22 mouse cellular contexts compared by ENCODE assay signal in the genomic region with DNA sequence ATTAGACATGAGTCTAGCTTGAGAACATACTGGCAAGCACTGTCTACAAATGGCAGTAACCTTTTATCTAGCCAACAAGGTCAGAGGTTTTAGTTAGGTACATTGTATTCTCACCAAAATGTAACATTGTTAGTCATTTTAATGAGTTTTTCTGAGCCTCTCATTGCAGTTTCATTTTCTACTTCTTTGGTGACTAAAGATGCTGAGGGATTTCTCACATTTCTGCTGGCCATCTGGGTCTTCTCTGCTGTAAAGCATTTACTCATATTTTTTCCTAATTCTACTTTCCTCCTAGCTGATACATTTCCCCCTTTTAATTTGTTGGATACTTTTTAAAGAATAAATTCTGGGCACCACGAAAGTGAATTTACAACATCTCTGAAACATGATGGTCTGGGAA.
"Had no signal": no experiment of that assay in that cellular context is flagged by ENCODE, and none has a peak within 500 bp of the region (broad histone marks: within the 10 kb centered on the region; RNA-seq: fewer than 3 reads in every experiment).

No protein-coding gene starts in this region.

- H3K27ac ChIP-seq: gastrocnemius, adult 2 months; heart, embryonic 10.5 days; hindbrain, embryonic 10.5 days; hindbrain, embryonic 12.5 days; hindbrain, embryonic 14.5 days; intestine, embryonic 15.5 days; limb, embryonic 10.5 days; limb, embryonic 12.5 days; liver, embryonic 13.5 days had no signal

- H3K4me3 ChIP-seq: gastrocnemius, adult 2 months; heart, embryonic 10.5 days; heart, embryonic 12.5 days; hindbrain, embryonic 10.5 days; hindbrain, embryonic 12.5 days; intestine, embryonic 15.5 days; limb, embryonic 10.5 days; limb, embryonic 12.5 days; liver, embryonic 13.5 days had no signal

- DNase-seq: gastrocnemius, adult 2 months; gastrocnemius, postnatal 10 days; gastrocnemius, postnatal 25 days; heart, adult 18-20 months; heart, postnatal 10 days; heart, postnatal 4 days; kidney, adult 18-20 months; kidney, adult 8-10 months; kidney, postnatal 10 days; kidney, postnatal 25 days; kidney, postnatal 4 days; layer of hippocampus, adult 9-11 months; liver; liver, embryonic 13.5 days had no signal
